Mouse (Mus musculus) A20 (cell line): ENCODE results near the gene Zcchc17.

ENCODE experiments used
- DNase-seq: peaks from one replicate; pipeline ENCODE4 v3.0.0-alpha.2; 2011; ENCODE audit warnings: low read depth, low spot score

The Zcchc17 gene

GRCm38 (mm10) chr4:130359486-130360237 lies at the start of gene Zcchc17, which contains the start of gene Snrnp40:
Zcchc17 (minus strand) TSS chr4:130359943.
Snrnp40 (plus strand) TSS chr4:130360132.
- DNase-seq: peak; percentile 99

DNA sequence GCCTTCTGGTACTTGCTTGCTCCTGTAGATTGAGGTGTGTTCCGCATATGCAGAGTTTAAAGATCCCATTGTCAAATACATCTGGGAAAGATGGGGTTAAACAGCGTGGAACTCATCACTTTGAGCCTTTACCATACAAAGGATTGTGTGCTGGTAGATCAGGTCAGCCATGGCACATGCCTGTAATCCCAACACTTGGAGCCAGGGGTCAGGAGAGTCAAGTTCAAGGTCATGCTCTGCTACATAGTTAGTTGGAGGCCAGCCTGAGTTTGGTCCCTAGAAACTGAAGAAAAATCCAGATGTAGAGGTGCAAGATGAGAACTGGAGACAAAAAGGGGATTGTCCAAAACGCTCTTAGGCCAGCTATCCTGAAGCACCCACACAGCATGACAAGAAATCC lies 31.5 kb upstream of the Zcchc17 start:
- no peak for DNase-seq

GRCm38 (mm10) chr4:130389927-130390326 lies 30.2 kb upstream of the Zcchc17 start:
- no peak for DNase-seq

DNA sequence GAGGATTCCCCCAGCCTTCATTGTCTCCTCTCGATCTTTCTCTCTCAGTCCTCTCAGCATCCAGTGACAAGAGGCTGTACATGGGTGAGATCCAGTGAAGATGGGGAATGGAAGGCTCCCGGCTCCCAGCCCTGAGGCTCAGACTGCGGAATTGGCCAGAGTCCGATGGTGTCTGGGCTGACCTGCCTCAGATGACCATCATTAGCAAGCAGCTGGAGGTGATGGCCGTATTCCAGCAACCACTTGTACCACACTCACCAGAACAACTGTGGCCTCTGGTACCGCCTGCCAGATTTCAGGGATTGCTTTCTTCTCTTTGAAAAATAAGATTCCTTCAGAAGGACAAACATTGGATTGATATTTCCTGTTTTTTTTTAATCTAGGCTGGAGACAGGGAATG lies 29.8 kb upstream of the Zcchc17 start:
- DNase-seq: no peak

DNA sequence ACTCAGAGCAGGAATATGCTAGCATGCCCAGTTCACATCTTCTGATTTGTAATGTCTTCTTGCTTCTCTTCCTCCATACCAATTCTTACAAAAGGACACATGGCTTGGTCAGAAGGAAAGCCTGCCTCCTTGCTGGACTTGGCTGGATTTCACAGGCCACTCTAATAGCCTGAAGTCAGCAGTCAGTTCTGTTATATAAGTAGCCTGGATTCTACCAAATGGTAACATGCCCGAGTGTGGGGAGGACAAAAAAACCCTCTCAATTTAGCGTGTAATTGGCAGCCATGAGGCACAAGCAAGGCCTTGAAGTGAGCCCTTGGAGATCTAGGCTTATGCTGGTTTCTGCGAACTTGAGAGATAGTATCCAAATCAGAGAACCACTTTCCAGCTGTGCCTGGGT lies 27.5 kb upstream of the Zcchc17 start:
- no peak for DNase-seq

DNA sequence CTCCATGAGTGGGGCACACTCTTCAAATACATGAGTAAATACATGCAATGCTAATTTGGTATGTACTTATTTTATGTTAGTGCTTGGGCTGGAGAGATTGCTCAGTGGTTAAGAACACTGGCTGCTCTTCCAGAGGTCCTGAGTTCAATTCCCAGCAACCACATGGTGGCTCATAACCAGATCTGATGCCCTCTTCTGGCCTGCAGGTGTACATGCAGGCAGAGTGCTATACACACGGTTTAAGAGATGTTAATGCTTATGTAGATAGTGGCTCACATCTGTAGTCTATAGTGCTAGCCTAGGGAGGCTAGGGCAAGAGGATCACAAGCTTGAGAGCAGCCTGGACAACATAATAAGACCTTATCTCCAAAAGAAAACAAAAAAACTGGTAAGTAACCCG lies 20.7 kb upstream of the Zcchc17 start:
- DNase-seq: no peak

DNA sequence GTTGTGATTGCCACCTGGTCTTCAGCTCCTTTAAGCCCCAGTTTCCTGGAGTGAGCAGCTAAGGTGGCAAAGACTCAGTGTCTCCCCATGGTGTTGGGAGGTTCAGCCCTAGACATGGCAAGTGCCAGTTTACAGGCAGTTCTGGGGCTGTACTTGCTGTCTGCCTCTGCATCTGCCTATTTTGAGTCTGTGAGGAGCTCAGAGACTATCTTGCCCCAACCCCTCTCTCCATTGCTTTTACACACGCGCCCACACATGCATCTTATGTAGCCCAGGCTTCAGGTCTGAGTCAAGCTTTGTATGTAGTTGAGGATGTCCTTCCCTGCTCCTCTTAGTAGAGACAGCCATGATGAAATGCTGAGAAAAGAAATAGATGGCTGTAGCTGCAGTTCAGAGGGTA lies 19.4 kb upstream of the Zcchc17 start:
- DNase-seq: no peak

GRCm38 (mm10) chr4:130377500-130377899 lies 17.8 kb upstream of the Zcchc17 start:
- DNase-seq: no peak

DNA sequence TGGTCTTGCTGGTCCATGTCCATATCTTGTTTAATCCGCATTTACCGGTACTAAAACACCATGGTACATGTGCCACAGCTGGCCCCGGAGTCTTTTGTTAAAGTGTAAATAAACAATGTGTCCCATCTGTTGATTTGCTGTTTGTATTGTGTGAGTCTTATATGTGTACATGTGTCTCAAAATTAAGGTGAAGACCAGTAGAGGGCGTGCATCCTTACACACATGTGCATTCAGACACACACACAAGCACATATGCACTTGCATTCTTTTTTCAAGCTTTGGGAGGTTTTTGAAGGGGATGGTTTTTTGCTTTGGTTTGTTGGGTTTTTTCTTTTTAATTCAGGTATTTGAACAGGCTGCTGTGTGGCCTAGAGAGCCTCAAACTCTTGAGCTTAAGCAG lies 16.9 kb upstream of the Zcchc17 start:
- peak; percentile 27 for DNase-seq

GRCm38 (mm10) chr4:130360238-130360590 lies 471 bp upstream of the Zcchc17 start:
- DNase-seq: no peak

DNA sequence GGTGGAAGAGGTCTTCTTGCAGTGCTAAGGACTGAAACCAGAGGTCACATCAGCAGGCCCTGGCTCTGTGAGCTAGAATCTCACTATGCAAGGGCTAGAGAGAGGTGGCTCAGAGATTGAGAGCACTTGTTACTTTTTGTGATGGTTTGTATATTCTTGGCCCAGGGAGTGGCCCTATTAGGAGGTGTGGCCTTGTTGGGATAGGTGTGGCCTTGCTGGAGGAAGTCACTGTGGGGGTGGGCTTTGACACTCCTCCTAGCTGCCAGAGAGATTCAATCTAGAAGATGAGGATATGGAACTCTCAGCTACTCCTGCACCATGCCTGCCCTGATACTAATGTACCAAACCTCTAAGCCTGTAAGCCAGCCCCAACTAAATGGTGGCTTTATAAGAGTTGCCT lies 1.8 kb downstream of the Zcchc17 start:
- DNase-seq: peak; percentile 40

DNA sequence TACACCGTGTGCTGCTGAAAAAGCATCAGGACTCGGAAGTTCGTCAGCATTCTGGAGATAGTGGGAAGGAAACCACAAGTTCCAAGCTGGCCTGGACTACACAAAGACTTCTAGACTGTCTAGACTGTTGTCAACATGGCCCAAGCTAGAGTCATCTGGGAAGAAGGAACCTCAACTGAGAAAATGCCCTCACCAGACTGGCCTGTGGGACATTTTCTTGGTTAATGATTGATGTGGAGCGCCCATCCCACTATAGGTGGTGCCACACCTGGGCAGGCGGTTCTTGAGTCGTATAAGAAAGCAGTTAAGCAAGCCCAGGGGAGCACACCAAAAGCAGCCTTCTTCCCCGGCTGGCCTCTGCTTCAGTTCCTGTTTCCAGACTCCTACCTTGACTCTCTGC lies 7.2 kb downstream of the Zcchc17 start:
- DNase-seq: no peak

DNA sequence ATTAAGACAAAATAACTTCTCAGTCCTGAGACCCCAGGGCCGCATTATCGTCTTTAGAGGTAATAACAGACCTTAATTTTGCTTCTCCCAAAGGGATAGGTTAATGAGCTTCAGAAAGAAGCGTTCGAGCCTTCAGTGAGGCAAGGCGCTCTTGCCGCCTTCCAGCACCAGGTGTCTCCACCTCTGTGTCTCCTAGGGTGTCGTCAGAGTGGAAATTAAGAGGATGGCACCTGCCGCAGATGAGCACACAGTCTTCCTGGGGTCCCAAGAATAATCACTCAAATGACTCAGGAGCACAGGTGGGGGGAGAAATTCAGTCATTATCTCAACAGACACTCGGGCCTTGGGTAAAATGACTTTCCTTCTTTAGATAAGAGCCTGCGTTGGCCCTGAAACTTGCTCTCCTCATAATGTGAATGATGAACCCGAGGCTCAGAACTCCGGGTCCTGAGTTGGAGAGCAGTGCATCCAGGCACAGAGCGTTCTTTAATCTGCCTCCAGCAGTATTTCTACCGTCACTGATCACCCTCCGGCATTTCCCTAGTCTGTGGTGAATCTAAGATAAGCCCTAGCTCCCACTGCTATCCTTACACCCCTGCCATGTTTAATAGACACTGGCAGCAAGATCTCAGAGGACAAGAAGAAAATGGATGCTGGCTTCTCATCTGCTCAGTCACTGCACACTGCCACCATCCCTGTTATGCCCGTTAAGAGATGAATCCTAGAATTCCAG lies 8.9 kb downstream of the Zcchc17 start:
- no peak for DNase-seq

DNA sequence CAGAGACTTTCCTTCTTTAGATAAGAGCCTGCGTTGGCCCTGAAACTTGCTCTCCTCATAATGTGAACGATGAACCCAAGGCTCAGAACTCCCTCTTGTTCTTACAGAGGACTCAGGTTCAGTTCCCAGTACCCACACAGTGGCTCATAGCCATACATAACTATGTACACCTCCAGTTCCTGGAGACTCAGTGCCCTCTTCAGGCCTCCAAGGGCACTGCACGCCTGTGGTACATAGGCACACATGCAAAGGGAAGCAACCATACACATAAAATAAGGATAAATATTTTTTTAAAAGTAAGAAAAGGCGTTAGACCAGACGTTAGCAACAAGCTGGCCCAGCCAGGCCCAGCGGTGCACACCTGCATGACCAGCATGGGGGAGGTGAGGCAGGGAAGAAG lies 10.1 kb downstream of the Zcchc17 start:
- peak; percentile 24 for DNase-seq

DNA sequence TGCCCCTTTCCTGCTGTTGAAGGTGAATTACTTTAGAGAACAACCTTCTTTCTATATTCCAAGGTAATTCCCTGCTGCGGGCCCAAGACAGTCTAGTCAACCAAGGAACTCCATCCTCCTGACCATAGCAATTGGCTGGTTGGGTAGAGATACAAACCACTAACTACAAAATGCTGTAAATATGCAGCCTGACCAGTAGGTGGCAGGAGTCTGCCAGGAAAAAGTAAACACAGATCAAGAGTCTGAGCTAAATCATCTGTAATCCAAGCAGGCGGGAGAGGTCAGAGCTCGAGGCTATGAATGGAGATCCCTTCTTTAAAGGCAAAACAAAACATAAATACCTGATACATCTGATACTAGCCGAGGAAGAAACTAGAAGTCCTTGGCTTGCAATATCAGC lies 18.1 kb downstream of the Zcchc17 start:
- peak; percentile 63 for DNase-seq

DNA sequence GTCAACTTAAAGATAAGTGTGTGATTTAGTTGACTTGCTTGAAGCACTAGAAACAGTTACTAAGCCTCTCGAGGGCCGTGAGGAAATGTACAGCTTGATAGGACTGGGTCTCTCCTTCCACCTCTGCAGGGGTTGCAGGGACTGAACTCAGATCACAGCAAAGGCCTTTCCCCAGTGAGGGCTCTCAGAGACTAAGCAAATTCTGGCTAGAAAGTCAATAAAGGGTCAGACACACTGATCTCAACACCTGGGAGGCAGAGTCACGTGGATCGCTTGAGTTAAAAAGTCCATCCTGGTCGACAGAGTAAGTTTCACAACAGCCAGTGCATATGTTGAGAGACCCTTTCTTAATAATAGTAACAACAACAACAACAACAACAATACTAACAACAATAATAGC lies 23.9 kb downstream of the Zcchc17 start:
- no peak for DNase-seq

GRCm38 (mm10) chr4:130327366-130327765 lies 32.4 kb downstream of the Zcchc17 start:
- peak; percentile 83 for DNase-seq

GRCm38 (mm10) chr4:130325446-130325845 lies 34.3 kb downstream of the Zcchc17 start:
- no peak for DNase-seq

GRCm38 (mm10) chr4:130323607-130324006 lies 36.1 kb downstream of the Zcchc17 start:
- DNase-seq: no peak

DNA sequence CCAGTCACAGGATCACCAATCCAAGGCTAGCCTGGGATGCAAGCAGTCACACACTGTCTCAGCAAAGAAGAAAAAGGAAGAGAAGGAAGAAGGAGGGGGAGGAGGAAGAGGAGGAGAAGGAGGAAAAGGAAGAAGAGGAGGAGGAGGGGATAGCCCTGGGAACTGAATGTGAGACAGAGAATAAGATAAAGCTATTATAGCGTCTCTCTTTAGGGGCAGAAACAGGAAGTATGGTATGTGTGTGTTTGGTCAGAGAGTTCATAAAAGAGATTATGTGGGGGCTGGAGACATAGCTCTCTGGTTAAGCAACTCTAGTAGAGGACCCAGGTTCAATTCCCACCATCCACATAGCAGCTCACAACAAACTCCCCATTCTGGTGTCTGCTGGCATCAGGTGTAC lies 36.6 kb downstream of the Zcchc17 start:
- DNase-seq: no peak

DNA sequence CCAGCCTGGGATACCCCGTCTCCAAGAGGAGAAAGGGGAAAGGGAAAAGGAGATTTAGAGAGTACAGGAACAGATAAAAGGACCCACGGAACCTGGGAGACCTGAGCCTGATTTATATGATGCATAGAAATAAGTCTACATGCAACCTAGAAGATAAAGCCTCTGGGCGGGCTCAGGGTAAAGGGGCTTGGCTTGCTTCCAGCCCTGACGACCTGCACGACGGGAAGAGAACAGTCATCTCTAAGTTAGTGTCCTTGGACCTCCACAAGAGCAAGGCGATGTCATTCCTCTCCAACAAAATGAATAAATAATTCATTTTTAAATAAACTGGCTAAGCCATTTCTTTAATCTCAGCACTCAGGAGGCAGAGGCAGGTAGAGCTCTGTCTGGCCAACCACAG lies 37.2 kb downstream of the Zcchc17 start:
- no peak for DNase-seq

DNA sequence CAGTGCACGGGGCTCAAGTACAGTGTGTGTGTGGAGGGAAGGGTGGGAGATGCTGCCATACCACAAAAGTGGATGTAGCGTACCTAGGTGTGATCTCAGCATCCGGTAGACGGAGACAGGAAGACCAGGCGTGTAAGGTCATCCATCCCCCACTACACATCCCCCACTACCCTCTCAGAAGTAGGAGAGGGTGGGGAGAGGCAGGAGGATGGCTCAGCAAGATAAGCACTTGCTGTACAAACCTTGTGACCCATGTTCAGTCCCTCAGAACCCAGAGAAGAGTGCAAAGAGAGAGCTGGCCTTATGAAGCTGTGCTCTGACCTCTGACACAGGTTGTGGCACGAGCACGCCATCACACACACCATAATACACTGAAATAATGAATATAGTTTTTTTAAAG lies 38.1 kb downstream of the Zcchc17 start:
- no peak for DNase-seq

GRCm38 (mm10) chr4:130319564-130319963 lies 40.2 kb downstream of the Zcchc17 start:
- no peak for DNase-seq
